Mouse (Mus musculus): ENCODE data around the gene Cep112. TPM values are rescaled to one million over a fixed set of nuclear protein-coding genes. Genes with fewer than 3 reads are reported as not detected.

The Cep112 gene
- total RNA-seq (2021), result 1 to 10 TPM; 6.6 to 6.9 TPM
- long read RNA-seq, experiment 1, result 0 reads
- long read RNA-seq, experiment 2, partial matches to known transcripts, result 1 of 2 reads
- long read RNA-seq, experiment 2, other reads (novel, unspliced or antisense), result 0 of 2 reads

GRCm38 (mm10) chr11:108424889-108425591, at the start of gene Cep112:
TSS of gene Cep112 (plus strand) at chr11:108425192.
- intact Hi-C loops (cut with DNase I), result no loop called here
- peak; percentile 95 to 97 for DNase-seq (ENCODE audit: low spot score in 2 of 2)

GRCm38 (mm10) chr11:108376815-108377214, 48.2 kb upstream of the Cep112 start:
- DNase-seq (ENCODE audit: low spot score in 2 of 2), result no peak
- intact Hi-C loops (cut with DNase I), result loop anchor here (1.0 kb wide), 1 partner anchor 352 kb away; no protein-coding TSS in a partner anchor

- intact Hi-C loops (cut with DNase I), result loop anchor here (2.0 kb wide), 1 partner anchor 249 kb away; no protein-coding TSS in a partner anchor
- DNase-seq (ENCODE audit: low spot score in 2 of 2), result peak; percentile 89 to 91
Measured at GRCm38 (mm10) chr11:108377680-108378362, 47.2 kb upstream of the Cep112 start.

- intact Hi-C loops (cut with DNase I), result loop anchor here (2.0 kb wide), 1 partner anchor 250 kb away; no protein-coding TSS in a partner anchor
- DNase-seq (ENCODE audit: low spot score in 2 of 2), result no peak
Measured at GRCm38 (mm10) chr11:108378363-108378751, 46.6 kb upstream of the Cep112 start.

GRCm38 (mm10) chr11:108382664-108383063, 42.3 kb upstream of the Cep112 start:
- DNase-seq (ENCODE audit: low spot score in 2 of 2), result no peak
- intact Hi-C loops (cut with DNase I), result no loop called here

- intact Hi-C loops (cut with DNase I), result no loop called here
- DNase-seq (ENCODE audit: low spot score in 2 of 2), result no peak
Measured at GRCm38 (mm10) chr11:108384920-108385665, 39.9 kb upstream of the Cep112 start.

GRCm38 (mm10) chr11:108385666-108386024, 39.3 kb upstream of the Cep112 start:
- intact Hi-C loops (cut with DNase I), result no loop called here
- DNase-seq (ENCODE audit: low spot score in 2 of 2), result no peak

- intact Hi-C loops (cut with DNase I), result no loop called here
Measured at GRCm38 (mm10) chr11:108395061-108395460, 29.9 kb upstream of the Cep112 start.

GRCm38 (mm10) chr11:108396076-108396829, 28.7 kb upstream of the Cep112 start:
- DNase-seq (ENCODE audit: low spot score in 2 of 2), result no peak
- intact Hi-C loops (cut with DNase I), result no loop called here

More at GRCm38 (mm10) chr11:108395061-108395460, 29.9 kb upstream of the Cep112 start:
- no peak for DNase-seq (ENCODE audit: low spot score in 2 of 2)

GRCm38 (mm10) chr11:108409876-108410644, 14.9 kb upstream of the Cep112 start:
- DNase-seq (ENCODE audit: low spot score in 2 of 2), result peak; percentile 23 to 68
- intact Hi-C loops (cut with DNase I), result no loop called here

- intact Hi-C loops (cut with DNase I), result loop anchor here (5.0 kb wide), 2 partner anchors 389 to 559 kb away; no protein-coding TSS in a partner anchor
- no peak for DNase-seq (ENCODE audit: low spot score in 2 of 2)
Measured at GRCm38 (mm10) chr11:108416360-108416759, 8.6 kb upstream of the Cep112 start.

- intact Hi-C loops (cut with DNase I), result loop anchor here (5.0 kb wide), 2 partner anchors 391 to 561 kb away; no protein-coding TSS in a partner anchor
- peak; percentile 58 to 68 for DNase-seq (ENCODE audit: low spot score in 2 of 2)
Measured at GRCm38 (mm10) chr11:108418540-108418939, 6.5 kb upstream of the Cep112 start.

- intact Hi-C loops (cut with DNase I), result loop anchor here (5.0 kb wide), 2 partner anchors 392 to 562 kb away; no protein-coding TSS in a partner anchor
Measured at GRCm38 (mm10) chr11:108419242-108419641, 5.8 kb upstream of the Cep112 start.

GRCm38 (mm10) chr11:108420751-108421150, 4.2 kb upstream of the Cep112 start:
- intact Hi-C loops (cut with DNase I), result no loop called here
- no peak for DNase-seq (ENCODE audit: low spot score in 2 of 2)

More at GRCm38 (mm10) chr11:108419242-108419641, 5.8 kb upstream of the Cep112 start:
- no peak for DNase-seq (ENCODE audit: low spot score in 2 of 2)

- no peak for DNase-seq (ENCODE audit: low spot score in 2 of 2)
- intact Hi-C loops (cut with DNase I), result no loop called here
Measured at GRCm38 (mm10) chr11:108423221-108423620, 1.8 kb upstream of the Cep112 start.

GRCm38 (mm10) chr11:108424111-108424510, 881 bp upstream of the Cep112 start:
- intact Hi-C loops (cut with DNase I), result no loop called here
- DNase-seq (ENCODE audit: low spot score in 2 of 2), result no peak

- no peak for DNase-seq (ENCODE audit: low spot score in 2 of 2)
- intact Hi-C loops (cut with DNase I), result no loop called here
Measured at GRCm38 (mm10) chr11:108425592-108425921, 565 bp downstream of the Cep112 start.

GRCm38 (mm10) chr11:108426086-108426485, 1.1 kb downstream of the Cep112 start:
- DNase-seq (ENCODE audit: low spot score in 2 of 2), result no peak
- intact Hi-C loops (cut with DNase I), result no loop called here
